Mouse (Mus musculus): Measurements from ENCODE around the gene Rab7.
"Not testable (repeated sequence)": the region's sequence is repeated elsewhere in the genome, so short reads cannot be mapped to it uniquely, and the experiment has no call there.

Rab7 gene

GRCm38 (mm10) chr6:88053228-88054080, 8.4 kb upstream of the Rab7 start:
- DNase-seq (ENCODE audit: low spot score) = no peak

GRCm38 (mm10) chr6:88051206-88051605, 6.1 kb upstream of the Rab7 start:
- no peak for DNase-seq (ENCODE audit: low spot score)

DNA sequence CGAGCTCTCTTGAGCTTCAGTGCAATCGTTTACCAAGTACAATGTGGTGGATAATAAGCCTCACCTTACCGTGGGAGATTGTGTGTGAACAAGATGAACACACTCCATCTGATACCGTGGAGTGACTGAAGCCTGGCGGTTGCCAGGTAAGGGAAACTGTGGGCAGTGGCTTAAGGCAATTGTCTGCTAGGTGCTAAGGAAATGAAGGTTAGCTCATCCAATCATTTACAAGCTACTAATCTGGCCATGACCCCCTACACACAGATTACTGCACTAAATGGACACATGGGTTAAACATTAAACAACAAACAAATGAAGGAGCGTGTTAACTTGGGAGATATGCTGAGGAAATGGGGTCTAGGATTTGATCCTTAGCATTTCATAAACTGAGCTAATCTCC, 3.9 kb upstream of the Rab7 start:
- no peak for DNase-seq (ENCODE audit: low spot score)

- DNase-seq (ENCODE audit: low spot score) = no peak
Measured at GRCm38 (mm10) chr6:88047853-88048252, 2.8 kb upstream of the Rab7 start.

GRCm38 (mm10) chr6:88045406-88045766, 316 bp upstream of the Rab7 start:
- DNase-seq (ENCODE audit: low spot score) = no peak

DNA sequence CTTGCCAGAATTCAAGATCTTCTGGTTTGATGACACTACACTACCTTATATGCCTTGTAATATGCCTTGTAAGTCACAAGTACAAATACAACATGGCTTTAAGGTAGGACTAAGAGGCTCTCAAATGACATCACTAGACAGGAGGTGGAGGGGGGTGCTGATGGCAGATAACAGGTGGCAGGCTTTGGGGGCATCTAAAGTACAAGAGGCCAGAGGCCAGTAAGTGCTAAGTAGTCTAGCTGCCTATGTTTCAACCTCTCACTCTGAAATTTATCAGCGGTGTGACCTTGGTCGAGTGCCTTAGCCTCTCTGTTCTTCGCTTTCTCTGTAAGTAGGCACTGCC, 865 bp downstream of the Rab7 start:
- no peak for DNase-seq (ENCODE audit: low spot score)

- DNase-seq (ENCODE audit: low spot score) = no peak
Measured at GRCm38 (mm10) chr6:88042336-88042735, 2.7 kb downstream of the Rab7 start.

DNA sequence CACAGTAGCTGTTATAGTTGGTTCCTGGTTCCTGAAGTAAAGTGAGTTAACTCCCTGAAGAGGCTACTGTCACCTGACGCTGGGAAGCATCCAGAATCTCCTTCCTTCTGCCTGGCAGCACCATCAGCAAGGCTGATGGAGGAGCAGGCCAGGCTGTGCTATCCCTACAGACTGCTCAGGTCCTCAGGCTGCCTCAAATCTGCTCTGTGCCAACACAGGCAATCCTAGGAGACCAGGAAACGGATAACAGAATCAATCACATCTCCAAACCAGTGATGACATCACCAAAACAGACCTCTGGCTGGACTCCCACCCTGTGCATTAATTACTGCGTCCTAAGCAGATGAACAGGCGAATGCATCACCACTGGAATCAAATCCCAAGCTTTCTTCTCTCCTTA, 3.8 kb downstream of the Rab7 start:
- no peak for DNase-seq (ENCODE audit: low spot score)

DNA sequence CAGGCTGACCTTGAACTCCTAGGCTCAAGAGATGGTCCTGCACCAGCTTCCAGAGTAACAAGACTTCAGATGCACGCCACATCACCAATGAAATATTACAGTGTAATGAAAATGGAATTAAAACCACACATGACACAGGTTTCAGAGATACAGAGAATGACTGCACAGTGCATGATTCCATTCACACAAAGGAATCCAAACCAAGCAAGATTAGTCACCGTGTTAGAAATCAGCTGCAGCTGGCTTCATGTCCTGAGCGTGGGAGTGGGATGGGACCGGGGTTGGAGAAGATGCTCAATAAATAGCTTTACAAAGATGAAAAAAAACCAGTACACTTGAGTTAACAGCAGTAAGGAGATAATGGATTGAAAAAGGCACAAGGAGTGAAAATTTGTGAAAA, 5.6 kb downstream of the Rab7 start:
- DNase-seq (ENCODE audit: low spot score) = no peak

GRCm38 (mm10) chr6:88037471-88038045, 7.5 kb downstream of the Rab7 start:
- DNase-seq (ENCODE audit: low spot score) = no peak

- no peak for DNase-seq (ENCODE audit: low spot score)
Measured at GRCm38 (mm10) chr6:88033504-88033903, 11.6 kb downstream of the Rab7 start.

GRCm38 (mm10) chr6:88030432-88030831, 14.6 kb downstream of the Rab7 start:
- no peak for DNase-seq (ENCODE audit: low spot score)

DNA sequence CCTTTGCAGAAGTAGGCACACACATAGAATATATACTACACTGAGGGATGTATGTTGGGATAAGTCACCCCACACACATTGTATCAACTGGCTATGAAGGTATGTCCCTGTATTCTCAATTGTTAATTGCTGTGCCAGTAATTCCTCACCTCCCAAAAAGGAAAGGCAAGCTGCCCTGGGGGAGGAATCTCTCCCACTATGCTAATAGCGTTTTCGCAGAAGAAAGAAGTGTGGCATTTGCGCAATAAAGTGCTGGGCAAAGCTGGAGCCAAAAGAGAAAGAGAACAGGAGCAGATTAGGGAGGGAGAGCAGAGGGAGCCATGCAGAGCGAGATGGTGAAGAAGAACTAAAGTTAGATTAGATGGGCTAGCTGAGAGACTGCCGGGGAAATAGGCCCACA, 17.7 kb downstream of the Rab7 start:
- DNase-seq (ENCODE audit: low spot score) = no peak

GRCm38 (mm10) chr6:88023316-88023890, 21.7 kb downstream of the Rab7 start:
- no peak for DNase-seq (ENCODE audit: low spot score)

DNA sequence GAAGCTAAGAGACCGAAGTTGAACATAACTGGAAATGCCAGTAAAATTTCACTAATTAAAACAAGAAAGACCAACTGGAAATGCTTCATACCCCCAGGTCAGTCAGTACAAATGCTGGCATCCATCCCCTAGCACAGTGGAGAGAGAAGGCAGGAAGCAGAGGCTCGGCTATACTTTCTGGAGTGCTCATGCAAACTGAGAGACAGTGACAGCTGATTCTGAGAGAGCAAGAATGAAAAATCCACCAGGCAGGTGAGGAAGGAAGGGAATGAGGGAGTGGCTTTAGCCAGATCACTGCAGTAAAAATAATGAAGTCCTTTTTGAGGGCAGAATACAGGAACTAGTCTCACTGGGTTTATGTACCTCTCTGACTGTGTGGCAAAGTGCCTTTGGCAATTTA, 25.9 kb downstream of the Rab7 start:
- no peak for DNase-seq (ENCODE audit: low spot score)

- no peak for DNase-seq (ENCODE audit: low spot score)
Measured at GRCm38 (mm10) chr6:88017821-88018220, 27.2 kb downstream of the Rab7 start.

GRCm38 (mm10) chr6:88015797-88016196, 29.3 kb downstream of the Rab7 start:
- no peak for DNase-seq (ENCODE audit: low spot score)

- DNase-seq (ENCODE audit: low spot score) = no peak
Measured at GRCm38 (mm10) chr6:88013456-88013855, 31.6 kb downstream of the Rab7 start.

DNA sequence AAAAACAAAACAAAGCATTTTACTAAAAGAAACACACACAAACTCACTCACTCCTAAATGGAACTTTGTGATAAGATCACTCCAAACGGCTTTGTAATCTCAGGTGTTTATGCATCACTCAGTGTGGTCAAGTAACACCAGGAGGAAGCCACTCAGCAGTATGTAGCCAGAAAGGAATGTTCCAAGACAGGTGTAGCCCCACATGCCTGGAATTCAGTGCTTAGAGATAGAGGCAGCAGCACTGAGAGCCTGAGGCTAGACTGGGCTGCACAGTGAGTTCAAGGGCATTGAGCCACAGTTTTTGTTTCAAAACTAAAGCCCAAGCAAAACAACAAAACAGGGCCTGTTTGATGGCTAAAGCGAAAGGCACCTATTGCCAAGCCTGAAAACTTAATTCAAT, 32.5 kb downstream of the Rab7 start:
- DNase-seq (ENCODE audit: low spot score) = no peak

- not testable (repeated sequence) for DNase-seq (ENCODE audit: low spot score)
Measured at GRCm38 (mm10) chr6:88011106-88011505, 34.0 kb downstream of the Rab7 start.

GRCm38 (mm10) chr6:88009209-88009608, 35.9 kb downstream of the Rab7 start:
- DNase-seq (ENCODE audit: low spot score) = no peak

GRCm38 (mm10) chr6:88004773-88005172, 40.3 kb downstream of the Rab7 start:
- DNase-seq (ENCODE audit: low spot score) = not testable (repeated sequence)

GRCm38 (mm10) chr6:88003439-88003838, 41.6 kb downstream of the Rab7 start:
- no peak for DNase-seq (ENCODE audit: low spot score)

DNA sequence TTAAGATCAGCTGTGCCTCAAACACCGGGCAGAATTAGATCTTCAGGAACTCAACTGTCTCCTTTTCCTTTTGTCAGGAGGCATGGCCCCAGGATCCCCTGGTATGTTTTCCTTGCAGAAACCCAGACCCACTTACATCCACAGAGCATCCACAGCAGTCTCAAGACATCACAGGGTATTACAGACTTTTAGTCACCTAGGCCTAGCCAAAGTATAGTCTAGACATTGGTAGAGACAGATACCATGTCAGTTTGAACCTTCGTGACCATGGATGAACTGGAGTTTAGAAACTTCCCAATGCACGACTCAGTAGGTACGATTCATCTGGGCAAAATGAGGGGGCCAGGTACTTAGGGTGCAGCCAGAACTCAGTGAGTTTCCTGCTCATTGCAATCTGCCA, 46.7 kb downstream of the Rab7 start:
- no peak for DNase-seq (ENCODE audit: low spot score)
